Mouse (Mus musculus) adrenal gland, adult (tissue): ENCODE data around the gene Slc12a6.

Experiments used
- DNase-seq, 2 experiments: peaks; one replicate each; pipeline ENCODE4 v3.0.0; 2022 to 2023; ENCODE audit warnings: low spot score in 1 of 2; ENCODE audit not compliant: inconsistent age in 2 of 2

Gene Slc12a6

DNA sequence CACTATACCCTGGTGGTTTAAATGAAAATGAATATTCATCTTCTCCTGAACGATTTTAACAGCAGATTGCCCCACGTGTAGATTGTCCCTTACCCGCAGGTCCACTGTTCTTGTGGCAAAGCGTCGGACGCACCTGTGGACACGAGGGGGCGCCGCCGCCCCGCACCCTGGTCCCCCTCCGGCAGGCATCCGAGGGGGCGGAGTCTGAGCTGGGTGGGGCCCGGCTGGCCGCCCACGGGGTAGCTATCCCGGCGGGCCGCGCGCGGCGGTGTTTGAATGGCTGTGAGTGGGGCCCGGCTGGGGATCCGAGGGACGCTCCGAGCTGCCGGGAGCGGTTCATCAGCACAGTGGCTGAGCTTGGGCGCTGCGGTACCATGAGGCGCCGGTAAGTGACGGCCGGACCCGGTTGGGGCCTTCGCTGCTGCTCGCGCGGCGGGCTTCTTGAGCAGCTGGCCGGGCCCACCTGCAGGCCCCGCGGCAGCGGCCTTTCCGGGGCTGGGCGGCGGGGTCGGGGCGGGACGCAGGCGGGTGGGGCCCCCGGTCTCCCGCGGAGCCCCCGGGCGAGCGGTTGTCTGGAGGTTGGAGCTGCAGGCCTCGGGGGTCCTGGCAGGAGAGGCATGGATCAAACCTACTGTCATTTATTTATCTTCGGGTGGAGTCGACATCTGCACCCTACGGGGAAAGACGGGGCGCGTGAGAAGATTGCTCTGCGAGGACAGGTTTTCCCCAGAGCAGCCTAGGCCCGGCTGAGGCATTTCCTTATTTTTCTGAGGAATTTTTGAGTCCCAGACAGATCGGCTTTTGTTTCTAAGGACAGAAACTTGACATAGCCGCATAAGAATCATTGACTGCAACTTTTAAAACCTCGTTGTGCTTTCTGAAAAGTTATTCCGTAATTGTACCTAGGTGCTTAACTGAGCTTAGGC lies 113.6 kb downstream of the Slc12a6 start, which contains the start of gene Katnbl1:
Gene Katnbl1 (plus strand): TSS at position 239 of the 926 bp plus-strand sequence.
- peak; percentile 95 to 98 for DNase-seq

DNA sequence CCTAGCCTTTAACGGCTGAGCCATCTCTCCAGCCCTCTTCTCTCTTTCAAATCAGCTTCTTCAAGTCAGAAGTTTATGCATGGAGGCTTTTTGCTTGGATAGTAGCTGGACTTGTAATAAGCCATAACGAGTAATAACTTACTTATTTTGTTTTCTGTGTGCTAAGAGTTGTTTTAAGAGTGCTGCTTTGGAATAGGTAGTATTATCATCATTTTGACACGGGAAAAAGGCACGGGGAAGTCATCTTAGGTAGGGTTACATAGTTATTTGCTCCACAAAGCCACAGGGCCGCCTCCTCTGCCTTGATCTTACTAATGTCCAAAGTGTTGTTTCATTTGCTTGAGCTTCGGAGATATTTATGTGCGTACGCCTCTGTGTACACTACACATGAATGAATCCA lies 114.5 kb downstream of the Slc12a6 start:
- peak in 1 of 2 experiments; percentile 37 for DNase-seq

DNA sequence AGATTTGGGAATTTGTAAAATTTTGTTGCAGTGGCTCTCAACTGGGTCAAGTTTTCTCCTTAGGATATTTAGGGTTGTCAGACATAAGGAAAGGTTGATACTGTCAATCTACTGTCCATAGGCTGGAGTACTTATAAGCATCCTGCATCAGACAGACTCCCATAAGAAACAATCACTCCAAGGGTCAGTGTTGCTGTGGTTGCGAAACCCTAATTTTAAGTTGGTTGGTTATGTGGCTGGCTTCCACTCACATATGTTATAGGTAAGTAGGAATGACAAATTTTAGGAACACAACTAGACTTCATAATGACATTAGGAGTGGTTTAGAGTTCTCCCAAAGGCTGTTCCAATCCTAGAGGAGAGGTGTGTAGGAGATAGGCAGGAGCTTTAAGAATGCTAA lies 115.6 kb downstream of the Slc12a6 start:
- no peak for DNase-seq

DNA sequence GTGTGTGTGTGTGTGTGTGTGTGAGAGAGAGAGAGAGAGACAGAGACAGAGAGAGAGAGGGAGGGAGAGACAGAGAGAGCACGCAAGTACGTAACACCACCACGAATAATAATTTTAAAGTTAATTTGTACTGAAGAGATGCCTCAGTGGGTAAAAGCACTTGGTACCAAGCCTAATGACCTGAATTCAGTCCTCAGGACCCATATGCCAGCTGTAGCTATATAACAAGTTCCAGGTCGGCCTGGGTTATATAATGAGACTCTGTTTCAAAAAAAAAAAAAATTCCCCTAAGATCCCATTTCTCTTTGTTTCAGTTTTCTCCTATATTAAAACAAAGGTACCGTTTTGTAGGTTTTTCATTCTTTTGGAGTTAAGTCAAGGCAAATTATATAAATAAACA lies 125.2 kb downstream of the Slc12a6 start:
- no peak for DNase-seq

DNA sequence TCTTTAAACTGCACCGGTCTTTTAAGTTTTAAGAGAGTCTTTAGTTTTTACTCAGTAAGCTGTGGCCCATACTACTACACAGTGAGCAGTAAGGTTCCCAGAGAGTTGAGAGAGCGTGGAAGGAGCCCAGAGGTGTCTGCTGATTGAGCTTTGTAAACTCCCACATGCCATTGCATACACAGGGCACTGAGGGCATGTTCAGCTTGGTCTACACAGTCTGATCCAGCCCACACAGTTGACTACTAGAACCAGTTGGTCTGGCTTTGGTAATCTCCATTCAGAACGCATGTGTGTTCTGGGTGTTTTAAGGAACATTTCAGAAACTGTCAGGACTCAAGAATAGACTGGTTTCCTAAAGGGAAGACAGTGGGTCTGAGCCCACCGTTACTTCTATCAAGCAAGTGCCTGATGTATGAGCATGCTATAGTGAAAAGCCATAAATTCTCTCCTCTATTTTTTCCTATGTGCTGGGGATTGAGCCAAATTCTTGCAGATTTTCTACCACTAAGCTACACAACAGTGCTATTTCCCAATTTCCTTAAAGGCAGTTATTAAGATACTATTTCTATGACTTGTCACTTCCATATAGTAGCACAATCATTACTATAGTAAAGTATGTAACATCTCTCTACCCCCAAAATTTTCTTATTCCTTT lies 125.8 kb downstream of the Slc12a6 start:
- no peak for DNase-seq

DNA sequence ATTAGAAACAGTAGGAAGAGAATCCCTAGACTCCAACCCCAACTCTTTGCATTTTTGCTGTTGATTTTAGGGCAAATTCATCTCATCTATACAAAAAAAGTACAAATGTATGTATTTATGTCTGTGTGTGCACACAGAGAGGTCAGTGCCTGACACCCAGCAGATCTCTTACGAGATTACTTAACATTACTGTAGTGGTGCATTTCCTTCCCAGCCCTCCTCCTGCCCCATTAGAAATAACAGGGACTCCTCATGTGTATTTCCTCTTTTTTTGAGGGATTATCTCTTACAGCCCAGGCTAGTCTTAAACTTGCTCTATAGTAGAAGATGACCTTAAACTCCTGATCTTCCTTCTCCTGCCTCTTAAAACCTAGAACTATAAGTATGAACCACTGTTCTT lies 127.1 kb downstream of the Slc12a6 start:
- DNase-seq, result no peak

DNA sequence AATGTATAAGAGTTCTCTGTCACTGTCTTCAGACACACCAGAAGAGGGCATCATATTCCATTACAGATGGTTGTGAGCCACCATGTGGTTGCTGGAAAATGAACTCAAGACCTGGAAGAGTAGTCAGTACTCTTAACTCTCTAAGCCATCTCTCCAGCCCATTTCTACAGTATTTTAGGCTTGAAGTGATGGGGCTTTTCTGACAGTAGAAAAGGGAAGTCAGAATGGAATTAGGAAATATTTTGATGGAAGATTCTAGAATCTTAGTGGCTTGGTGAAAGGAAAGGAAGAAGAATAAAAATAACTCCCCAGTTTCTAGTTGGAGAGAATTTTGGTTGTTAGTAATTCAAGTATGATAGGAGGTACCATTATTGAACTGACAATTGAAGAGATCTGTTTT lies 128.3 kb downstream of the Slc12a6 start:
- DNase-seq, result no peak

DNA sequence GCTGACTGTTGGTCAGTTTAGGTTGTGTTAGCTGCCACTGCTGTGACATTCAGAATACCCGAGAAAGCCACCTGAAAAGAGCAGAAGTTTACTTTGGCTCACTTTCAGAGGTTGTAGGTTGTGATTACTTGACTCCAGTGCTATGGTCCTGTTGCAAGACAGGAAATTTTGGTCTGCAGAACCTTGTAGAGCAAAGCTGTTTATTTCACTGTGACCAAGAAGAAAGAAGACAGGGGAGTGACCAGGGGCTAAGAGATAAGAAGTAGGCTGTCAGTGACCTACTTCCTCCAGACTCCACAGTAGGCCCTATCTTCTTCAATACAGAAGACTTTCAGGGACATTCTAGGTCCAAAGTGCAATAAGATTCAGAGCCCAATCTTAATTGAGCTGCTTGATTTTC lies 131.0 kb downstream of the Slc12a6 start:
- DNase-seq, result no peak

DNA sequence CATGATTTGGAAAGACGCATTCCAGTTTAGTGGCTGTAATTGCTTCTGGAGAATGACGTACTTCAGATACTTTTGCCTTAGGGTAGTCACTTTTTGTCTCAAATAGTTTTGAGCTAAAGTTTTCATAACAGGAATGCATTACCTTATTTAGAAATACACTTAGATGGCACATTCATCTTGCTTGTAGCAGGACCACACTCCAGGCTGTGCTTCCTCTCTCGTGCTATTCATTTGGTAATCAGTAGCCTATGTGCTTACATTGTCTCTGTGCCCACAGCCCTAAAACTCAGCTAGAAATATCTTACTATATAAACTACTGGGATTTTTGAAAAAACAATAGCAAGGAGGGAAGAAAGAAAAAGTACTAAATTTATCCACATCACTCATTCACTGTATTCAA lies 141.4 kb downstream of the Slc12a6 start:
- DNase-seq, result no peak
